Mouse (Mus musculus) liver, embryonic 14.5 days (tissue): ENCODE data around the gene Bcas3.

Experiments used
- CTCF ChIP-seq: IDR thresholded peaks from 2 replicates; pipeline ENCODE4 v1.5.1; 2016; ENCODE audit warnings: antibody characterized with exemption, low read depth, control low read depth
- EP300 ChIP-seq: IDR thresholded peaks from 2 replicates; pipeline ENCODE4 v1.6.1; 2016; ENCODE audit warnings: antibody characterized with exemption, low read depth

GRCm38 (mm10) chr11:85835753-85836522, 483.0 kb downstream of the Bcas3 start:
- no peak for TF ChIP-seq CTCF
- TF ChIP-seq EP300: no peak
